Mouse (Mus musculus) thymus, postnatal 25 days (tissue): ENCODE data around the gene Olfr1360.

ENCODE experiments used
- DNase-seq: peaks from one replicate; pipeline ENCODE4 v3.0.0; 2022

Olfr1360 gene

GRCm38 (mm10) chr13:21677305-21677704 is at the start of gene Olfr1360:
Gene Olfr1360, minus strand, starts transcription at chr13:21677405.
- DNase-seq, result no peak

DNA sequence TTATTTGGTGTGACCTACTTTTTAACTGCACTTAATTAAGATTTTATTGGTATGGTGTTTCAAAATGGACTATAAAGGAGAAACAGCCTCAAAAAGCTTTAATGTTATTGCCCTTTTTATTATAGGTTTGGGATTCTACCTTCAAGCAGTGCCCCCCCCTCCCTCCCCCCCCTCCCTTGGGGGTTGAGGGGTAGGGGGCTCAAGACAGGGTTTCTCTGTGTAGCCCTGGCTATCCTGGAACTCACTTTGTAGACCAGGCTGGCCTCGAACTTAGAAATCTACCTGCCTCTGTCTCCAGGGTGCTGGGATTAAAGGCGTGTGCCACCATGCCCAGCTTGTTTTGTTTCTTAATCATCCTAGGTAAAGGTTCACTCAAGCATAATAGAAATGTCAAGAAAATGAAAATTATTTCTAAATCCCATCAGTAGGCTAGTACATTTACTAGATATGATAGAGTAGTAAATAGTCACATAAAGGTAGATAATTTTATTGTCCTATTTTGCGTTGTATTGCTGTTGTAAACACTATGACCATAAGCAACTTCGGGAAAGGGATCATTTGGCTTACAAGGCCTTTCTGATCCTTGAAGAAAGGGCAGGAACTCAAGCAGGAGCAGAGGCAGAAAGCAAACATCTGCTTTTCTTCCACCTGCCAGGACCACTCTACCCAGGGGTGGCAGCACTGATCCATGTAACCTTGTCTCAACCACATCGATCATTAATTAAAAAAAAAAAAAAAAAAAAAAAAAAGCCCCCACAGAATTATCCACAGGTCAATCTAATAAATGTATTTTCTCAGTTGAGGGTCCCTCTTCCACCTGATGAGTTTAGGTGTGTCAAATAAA is 46.0 kb upstream of the Olfr1360 start:
- DNase-seq, result peak; percentile 35

GRCm38 (mm10) chr13:21722373-21722925 is 45.2 kb upstream of the Olfr1360 start:
- no peak for DNase-seq

DNA sequence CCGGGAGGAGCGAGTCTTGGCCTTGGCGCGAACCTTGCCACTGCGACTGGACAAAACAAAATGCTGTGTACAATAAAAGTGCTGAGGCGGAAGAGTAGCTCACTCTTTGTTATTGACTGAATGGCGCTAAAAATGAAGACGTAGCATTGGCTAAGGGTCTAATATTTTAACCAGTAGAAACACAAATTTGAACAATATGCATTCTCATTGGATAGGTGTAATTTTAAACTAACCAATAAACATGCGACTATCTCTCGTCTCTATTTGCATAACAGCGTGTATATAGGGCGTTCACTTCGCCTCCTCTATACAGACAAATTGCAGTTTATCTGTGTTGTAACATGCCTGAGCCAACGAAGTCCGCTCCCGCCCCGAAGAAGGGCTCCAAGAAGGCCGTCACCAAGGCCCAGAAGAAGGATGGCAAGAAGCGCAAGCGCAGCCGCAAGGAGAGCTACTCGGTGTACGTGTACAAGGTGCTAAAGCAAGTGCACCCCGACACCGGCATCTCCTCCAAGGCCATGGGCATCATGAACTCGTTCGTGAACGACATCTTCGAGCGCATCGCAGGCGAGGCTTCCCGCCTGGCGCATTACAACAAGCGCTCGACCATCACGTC is 44.7 kb upstream of the Olfr1360 start, which contains the start of gene Hist1h2bm:
Hist1h2bm (plus strand) TSS at position 288 of the 616 bp plus-strand sequence.
- peak; percentile 76 for DNase-seq

DNA sequence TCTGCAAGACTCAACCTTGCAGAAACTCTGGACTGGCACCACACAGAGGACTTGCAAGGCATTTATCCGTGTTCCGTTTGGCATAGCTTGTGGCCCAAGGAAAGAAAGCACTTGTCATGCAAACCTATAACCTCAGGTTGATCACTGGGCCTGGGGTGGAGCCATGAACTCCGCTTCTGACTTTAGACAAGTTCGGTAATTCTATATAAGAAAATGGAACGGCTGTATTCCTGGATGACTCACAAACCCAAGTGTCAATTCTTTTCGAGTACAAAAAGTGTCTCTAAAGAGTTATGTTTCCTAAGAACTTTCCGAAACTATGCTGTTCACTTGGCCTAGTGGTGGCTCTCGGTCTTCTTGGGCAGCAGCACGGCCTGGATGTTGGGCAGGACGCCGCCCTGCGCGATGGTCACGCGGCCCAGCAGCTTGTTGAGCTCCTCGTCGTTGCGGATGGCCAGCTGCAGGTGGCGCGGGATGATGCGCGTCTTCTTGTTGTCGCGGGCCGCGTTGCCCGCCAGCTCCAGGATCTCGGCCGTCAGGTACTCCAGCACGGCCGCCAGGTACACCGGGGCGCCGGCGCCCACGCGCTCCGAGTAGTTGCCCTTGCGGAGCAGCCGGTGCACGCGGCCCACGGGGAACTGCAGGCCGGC is 44.0 kb upstream of the Olfr1360 start:
- peak; percentile 20 for DNase-seq

- peak; percentile 13 for DNase-seq
Observed at GRCm38 (mm10) chr13:21718381-21719080, 41.3 kb upstream of the Olfr1360 start.

DNA sequence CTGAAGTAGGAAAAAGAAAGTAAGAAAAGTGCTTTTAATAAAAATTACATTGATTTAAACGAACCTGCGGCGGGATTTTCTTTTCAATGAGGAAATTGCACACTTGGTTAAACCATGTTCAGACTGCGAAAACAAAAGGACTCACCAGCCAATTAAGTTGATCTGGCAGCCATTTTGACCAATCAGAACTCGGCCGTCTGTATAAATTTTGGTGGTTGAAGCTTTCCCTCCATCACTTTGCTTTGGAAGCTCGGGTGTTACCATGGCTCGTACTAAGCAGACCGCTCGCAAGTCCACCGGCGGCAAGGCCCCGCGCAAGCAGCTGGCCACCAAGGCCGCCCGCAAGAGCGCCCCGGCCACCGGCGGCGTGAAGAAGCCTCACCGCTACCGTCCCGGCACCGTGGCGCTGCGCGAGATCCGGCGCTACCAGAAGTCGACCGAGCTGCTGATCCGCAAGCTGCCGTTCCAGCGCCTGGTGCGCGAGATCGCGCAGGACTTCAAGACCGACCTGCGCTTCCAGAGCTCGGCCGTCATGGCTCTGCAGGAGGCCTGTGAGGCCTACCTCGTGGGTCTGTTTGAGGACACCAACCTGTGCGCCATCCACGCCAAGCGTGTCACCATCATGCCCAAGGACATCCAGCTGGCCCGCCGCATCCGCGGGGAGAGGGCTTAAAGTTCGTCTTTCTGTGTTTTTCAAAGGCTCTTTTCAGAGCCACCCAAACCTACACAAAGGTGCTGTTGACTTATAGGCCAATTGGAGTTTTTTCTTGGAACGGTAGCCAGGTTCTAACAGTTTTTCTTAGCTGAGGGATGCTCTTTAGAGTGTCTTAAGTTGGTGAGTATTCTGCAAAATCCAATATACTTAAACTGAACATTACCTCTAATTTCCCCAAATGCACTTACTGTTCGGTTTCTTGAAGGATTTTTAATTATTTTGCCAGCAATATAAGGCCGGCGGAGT is 40.5 kb upstream of the Olfr1360 start, which contains the start of gene Hist1h3h:
Hist1h3h (plus strand) TSS at position 263 of the 961 bp plus-strand sequence.
- DNase-seq, result peak; percentile 91

- DNase-seq, result peak; percentile 44
Observed at GRCm38 (mm10) chr13:21716540-21717391, 39.6 kb upstream of the Olfr1360 start.

DNA sequence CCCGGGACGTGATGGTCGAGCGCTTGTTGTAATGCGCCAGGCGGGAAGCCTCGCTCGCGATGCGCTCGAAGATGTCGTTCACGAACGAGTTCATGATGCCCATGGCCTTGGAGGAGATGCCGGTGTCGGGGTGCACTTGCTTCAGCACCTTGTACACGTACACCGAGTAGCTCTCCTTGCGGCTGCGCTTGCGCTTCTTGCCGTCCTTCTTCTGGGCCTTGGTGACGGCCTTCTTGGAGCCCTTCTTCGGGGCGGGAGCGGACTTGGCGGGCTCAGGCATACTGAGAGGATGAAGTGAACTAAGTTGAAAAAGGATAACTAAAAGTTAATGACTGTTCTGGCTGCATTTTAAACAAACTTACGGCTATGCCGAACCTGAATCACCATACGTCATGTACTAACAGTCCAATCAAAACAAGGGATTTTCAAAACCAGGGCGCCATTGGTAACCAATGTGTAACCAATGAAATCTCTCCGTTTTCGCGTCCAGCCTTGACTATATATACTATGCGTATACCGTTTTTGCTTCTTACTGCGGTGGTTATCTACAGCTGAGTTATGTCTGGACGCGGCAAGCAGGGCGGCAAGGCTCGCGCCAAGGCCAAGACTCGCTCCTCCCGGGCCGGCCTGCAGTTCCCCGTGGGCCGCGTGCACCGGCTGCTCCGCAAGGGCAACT is 38.8 kb upstream of the Olfr1360 start, which contains the start of the genes Hist1h2bl and Hist1h2ai:
Hist1h2bl (minus strand) TSS at position 280 of the 676 bp plus-strand sequence.
Hist1h2ai (plus strand) TSS at position 559 of the 676 bp plus-strand sequence.
- DNase-seq, result peak; percentile 86

- DNase-seq, result peak; percentile 12
Observed at GRCm38 (mm10) chr13:21715131-21715863, 38.1 kb upstream of the Olfr1360 start.

GRCm38 (mm10) chr13:21714725-21715124 is 37.5 kb upstream of the Olfr1360 start:
- peak; percentile 76 for DNase-seq

GRCm38 (mm10) chr13:21711698-21712097 is 34.5 kb upstream of the Olfr1360 start:
- DNase-seq, result no peak

DNA sequence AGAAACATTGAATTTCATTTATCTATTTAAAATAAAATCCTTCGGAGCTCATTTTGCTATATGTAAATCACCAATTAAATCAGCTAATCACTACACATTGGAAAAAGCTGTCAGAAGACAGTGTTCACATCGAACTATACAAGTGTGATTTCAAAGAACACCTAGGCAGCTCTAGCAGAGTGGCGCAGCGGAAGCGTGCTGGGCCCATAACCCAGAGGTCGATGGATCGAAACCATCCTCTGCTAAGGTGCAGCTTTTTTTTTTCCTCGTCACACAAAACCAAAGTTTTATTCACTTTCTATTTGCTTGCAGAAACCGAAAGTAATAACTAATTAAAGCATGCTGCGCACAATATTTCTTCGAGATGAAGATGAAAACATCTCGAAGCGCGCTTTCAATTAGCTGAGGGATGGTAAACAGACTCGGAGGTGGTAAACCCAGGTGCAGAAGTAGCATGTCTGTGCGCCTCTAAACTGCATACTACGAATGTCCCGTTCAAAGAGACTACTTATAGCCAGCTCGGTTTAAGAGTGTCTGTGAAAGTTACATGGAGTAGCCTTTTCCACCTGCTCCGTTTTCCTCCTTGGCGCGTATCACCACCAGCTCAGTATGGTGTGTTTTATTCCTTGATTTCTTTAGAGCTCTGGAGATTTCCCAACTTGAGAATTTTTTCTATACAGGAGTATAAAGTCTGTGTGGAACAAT is 33.8 kb upstream of the Olfr1360 start:
- peak; percentile 86 for DNase-seq

DNA sequence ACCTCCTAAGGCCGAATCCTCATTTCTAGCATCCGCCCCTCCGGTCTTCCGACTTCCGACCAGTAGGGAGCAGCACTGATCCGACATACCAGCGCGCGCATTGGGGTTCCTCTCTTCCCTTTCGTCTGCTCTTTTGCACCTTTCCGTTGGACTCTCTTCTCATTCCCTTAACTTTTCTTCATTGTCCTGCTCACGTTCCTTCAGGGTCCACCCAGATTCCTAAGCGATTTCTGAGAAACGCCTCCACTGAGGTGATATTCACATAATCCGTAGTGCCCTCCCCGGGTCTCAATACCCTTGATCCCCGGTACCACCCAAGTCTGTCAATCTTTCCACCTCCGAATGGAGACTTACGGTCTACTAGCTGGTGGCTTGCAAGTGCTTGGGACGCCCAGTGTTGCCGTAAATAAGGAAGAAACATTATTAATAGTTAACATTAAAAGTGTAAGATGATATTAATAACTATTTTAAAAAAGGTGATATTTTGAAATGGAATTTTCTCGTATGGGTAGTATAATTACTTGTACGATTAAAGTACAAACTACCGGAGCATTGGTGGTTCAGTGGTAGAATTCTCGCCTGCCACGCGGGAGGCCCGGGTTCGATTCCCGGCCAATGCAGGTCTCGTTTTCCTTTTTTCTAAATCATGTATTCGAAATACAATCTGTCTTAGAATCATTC is 33.0 kb upstream of the Olfr1360 start:
- DNase-seq, result peak; percentile 93

GRCm38 (mm10) chr13:21706669-21707068 is 29.5 kb upstream of the Olfr1360 start:
- no peak for DNase-seq

DNA sequence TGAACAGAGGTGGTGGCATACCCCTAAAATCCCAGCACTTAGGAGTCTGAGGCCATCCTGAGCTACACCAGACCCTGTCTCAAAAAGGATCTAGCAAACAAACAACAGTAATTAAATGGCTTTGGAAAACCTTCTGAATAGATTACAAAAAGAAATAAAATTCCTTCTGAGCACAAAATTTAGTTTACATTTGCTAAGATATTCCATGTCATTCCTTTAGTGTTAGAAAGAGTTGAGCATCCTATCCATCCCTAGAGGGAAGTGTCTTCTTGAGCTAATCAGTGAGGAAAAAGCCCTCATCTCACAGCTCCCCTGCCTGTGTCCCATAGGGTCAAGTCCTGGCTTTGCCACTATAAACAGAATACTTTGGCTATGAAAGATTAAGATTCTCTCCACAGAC is 20.6 kb upstream of the Olfr1360 start, which contains the start of gene Olfr1359:
Olfr1359 (plus strand) TSS at position 301 of the 400 bp plus-strand sequence.
- DNase-seq, result no peak

DNA sequence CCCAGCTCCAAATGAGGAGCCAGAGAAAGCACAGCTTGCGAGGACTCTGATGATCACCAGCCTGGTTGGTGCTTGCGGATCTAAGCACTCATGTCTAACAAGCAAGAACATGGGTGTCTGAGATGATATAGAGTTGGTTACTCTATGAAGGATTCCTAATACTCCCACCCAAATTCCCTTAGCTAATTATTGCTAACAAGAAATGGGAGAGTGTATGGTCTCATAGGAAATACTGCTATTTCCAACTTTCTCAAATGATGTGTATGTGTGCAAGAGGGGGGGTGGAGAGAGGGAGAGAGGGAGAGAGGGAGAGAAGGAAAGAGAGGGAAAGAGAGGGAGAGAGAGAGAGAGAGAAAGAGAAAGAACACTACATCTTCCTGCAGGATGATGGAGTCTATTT is 13.9 kb downstream of the Olfr1360 start, which contains the start of gene Olfr1361:
Olfr1361 (minus strand) TSS at position 101 of the 400 bp plus-strand sequence.
- DNase-seq, result no peak
